Mouse (Mus musculus): Measurements from ENCODE around the gene Gab1.

The Gab1 gene

DNA sequence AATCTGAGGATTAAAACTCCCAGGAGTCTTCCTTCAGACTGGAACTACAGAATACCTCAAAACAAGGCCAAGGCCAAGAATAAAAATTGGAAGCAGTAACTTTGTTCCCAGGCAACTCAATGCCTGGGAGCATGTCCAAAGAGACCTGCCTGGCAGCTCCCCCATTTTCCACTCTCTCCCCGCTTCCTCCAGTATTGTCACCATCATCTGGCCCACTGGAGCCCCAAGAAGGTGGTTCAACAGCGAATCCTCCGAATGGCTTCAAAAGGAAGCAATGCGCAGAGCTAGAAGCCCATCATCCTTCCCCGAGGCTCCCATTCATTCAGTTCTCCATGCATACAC is 142.3 kb downstream of the Gab1 start:
- no peak for DNase-seq

DNA sequence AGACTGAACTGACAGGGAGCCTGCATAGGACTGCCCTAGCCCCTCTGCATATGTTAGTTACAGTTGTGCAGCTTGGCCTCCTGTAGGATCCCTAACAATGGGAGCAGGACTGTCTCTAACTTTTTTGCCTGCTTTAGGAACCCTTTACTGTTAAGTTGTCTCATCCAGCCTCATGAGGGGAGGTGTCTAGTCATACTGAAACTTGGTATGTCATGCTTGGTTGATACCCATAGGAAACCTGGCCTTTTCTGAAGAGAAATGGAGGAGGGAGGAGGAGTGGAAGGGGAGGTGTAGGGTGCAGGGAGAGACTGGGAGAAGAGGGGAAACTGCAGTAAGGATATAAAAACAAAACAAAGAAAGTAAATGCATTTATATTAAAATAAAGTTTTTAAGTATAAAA is 148.0 kb downstream of the Gab1 start:
- no peak for DNase-seq

DNA sequence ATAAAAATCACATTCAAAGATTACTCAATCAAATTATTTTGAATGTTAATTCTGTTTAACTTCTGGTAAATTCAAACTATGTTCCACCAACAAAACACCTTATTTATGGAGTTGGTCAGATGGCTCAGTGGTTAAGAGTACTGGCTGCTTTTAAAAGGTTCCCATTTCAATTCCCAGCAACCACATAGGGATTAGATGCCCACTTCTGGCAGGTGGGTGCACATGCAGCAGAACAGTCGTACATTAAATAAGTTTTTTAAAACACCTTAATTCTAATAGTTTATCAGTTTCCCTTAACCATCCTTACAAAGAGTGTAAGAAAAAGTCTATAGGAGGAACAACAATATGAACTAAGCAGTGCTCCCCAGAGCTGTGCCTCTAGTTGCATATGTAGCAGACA is 165.9 kb downstream of the Gab1 start:
- no peak for DNase-seq
